Mouse (Mus musculus) lung, postnatal 10 days (tissue): ENCODE measurements at regions not wholly inside any gene's neighbourhood (a gene's known extent, or its start where the extent isn't known, plus 50 kb on each side); places are given as distances from the start of the nearest gene placed in this dataset.

ENCODE experiments used
- DNase-seq: peaks from one replicate; pipeline ENCODE4 v3.0.0; 2021

DNA sequence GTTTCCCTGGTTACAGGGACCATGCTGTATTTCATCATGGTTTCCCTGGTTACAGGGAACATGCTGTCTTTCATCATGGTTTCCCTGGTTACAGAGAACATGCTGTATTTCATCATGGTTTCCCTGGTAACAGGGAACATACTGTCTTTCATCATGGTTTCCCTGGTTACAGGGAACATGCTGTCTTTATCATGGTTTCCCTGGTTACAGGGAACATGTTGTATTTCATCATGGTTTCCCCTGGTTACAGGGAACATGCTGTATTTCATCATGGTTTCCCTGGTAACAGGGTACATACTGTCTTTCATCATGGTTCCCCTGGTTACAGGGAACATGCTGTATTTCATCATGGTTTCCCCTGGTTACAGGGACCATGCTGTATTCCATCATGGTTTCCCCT is 1579.5 kb downstream of the 4930444P10Rik start:
- DNase-seq, result no peak

DNA sequence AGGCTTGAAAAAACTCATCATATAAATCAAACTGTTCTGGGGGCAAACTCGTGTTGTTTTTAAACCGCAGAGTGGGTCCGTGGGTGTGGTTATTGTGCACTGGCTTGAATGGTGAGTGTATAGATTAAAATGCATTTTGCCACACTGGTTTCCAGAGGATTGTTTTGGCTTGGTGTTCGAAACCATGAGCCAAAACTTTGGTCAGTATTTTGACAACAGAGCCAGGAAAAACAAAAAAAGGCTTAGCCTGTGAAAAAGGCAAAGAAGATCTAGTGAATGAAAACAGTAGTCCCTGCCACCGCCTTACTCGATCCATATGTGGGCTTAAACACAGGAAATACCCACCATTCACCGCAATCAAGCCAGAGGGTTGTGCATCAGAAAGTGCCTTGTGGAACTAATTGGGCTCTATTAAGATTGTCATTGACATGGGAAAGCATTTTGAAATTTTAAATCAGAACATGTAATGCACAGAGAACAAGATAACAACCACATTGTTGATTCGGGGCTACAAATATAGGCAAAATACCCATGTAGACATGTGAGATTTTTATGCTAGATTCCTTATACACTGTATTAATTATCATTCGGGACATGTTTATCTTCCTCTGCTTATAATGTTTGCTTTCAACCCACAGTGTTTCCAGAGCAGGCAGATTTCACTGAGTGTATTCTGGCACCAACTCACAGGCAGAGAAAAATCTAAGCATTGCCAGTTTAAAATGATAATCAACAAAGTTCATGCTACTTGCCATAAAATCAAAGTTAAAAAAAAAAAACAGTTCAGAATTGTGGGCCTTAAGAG is 1580.4 kb downstream of the 4930444P10Rik start:
- DNase-seq, result no peak

DNA sequence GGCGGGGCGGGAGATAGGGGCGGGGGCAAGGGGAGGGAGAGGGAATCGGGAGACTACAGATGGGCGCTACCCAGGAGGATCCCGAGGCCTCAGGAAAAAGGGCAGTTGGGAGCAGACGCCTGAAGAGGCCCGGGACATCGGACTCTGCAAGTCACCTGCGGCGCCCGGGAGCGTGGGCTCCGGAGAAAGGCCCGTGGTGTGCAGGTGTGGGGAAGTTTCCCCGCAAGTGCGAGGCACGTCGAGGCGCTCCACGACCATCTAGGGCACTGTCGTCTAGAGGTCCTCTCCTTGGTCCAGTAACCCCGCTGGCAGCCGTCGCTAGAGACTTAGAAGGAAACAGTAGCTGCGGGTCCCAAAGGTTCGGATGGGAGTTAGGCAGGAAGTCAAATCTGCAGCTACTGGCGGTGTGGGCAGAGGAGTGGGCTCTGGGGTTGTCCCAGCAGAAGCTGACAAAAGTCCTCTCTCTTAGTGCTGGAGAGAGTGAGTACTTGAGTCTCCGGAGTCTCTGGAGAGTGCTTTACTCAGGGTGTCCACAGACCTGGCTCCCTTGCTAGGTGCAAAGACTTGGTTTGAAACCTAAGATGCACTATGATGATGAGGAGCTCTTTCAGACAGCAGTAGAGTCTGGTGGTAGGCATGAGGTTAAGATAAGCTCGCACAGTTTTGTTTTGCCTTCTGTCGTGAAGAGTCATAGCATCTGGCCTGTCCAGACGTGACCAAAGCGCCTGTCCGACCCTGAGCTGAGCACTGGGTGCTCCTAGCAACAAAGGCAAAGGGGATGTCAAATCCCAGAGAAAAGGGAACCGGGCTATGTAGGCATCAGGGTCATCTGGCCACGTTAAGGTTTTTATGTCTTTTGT is 1586.1 kb downstream of the 4930444P10Rik start:
- no peak for DNase-seq

DNA sequence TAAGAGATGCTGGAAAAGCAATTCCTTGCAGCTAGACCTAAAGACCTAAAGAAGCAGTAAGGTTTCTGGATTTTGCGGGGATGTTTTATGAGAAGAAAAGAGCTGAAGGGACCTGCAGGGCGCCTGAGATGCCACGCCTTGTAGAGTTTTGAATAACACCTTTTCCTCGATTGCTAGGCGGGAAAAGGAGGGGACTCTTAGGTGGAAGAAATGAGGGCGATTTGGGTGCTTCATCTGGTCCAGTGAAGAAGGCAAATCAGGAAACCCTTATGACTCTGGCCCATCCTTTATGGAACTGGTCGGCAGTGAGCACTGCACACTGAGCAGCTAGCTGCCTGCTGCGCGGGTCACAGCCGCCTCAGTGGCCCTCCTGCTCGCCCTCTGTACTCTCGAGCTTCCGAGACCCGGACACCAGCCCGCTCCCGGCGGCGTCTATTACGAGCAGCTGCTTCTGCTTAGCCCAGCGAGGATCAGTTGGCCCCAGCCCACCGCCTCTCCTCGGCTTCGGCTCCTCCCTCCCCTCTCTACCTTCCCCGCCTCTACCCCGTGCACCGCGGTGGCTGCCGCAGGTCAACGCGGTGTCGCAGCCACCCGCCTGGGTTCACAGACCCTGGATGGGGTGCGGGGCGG is 1586.8 kb downstream of the 4930444P10Rik start:
- DNase-seq, result peak; percentile 5

DNA sequence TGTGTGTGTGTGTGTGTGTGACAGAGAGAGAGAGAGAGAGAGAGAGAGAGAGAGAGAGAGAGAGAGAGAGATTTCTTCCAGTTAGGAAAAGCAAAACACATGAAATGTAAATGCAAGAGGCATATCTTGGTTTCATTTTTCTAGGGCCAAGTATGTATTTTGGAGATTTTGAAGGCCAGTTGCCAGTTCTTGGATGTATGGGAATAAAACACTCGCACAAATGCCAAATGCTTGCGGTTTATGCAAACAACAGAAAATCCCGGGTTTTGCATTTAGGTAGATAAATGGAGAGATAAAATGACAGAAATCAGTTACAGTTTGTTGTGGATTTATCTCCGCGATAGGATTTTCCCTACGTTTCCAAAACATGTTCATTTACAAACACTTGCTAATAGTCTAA is 1587.4 kb downstream of the 4930444P10Rik start:
- no peak for DNase-seq

DNA sequence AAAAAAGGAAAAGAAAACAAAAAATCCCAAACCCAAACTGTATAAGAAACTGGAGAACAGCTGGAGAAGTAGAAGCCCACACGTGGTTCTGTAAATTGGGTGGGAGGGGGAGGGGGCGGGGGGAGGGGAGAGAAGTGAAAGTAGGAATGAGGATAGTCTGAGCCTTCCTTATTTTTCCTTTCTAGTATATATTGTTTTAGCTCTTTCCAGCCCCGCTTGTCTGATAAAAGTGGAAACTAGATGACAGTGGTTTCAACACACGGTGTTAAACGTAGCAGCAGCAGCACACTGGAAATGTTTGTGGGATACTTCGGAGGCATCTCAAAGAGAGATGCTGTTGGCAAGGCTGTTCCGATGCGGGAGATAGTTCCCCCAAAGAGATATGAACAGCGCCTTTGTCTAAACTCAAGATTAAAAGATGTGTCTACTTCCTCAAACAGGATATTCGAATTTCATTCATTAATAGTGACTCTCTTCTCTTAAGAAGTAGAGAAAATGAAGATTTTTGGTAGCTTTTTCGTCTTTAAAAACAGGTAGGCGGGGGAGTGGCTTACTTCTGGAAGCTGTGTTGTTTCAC is 1588.3 kb downstream of the 4930444P10Rik start:
- DNase-seq, result no peak

DNA sequence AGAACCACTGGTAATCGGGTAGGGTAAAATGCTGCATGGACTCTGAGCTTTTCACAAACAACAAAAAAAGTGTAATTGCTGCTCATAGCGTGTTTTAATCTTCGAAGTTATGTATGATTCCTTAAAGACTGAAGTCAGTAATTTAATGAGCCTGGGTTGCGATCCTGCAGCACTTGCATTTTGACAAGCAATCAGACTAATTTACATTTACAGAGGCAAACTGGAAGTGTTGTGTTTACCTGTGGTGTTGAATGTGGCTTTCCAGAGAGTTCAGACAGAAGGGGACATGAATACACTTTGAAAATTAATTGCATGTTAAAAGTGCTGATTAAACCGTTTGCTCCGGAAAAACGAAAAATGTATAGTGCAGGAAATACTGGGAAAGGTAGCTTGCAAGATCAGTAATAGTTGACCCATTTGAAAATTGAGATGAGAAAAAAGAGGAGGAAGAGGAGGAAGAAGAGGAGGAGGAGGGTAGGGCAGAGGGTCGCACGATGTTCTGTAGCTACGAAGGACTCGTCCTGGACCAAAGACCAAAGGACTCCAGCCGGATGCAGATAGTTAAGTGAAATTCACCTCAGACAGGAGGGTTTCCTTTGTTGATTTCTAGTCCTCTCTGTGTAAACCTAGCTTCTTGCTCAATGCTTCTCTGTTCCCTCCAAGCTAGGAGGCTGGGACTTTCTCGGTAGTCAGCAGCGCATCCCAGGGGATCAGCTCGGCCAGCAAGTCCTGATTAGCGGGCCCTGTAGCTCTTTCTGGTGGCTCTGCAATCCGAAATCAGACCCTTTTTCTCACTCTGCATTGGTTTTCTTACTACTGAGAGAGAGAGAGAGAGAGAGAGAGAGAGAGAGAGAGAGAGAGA is 1589.0 kb downstream of the 4930444P10Rik start:
- DNase-seq, result no peak

DNA sequence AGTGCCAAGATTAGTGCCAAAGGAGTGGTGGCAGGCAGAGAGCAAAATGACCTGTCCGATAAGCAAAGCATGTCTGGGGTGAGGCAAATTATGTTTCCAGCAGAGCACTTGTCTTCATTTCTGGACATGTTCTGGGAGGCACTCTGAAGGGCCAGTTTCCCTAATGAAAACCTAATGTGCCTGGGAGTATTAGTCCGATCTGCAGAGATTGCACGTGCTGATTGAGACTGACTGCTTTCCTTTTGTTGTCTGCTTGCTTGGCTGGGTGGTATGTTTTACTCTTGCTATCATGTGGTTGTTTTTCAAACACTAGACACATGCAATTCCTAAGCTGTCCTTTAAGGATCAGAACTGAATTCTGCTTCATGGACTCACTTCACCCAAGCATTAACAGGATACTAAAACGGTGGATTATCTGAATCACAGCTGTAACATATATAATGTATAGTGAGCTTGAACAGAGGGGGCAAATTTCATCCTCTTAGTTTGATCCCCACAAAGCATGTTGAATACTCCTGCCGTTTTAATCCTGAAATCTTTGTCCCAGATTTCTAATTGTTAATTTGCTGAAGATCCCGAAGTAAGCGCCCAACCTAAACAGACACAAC is 1589.8 kb downstream of the 4930444P10Rik start:
- DNase-seq, result no peak

DNA sequence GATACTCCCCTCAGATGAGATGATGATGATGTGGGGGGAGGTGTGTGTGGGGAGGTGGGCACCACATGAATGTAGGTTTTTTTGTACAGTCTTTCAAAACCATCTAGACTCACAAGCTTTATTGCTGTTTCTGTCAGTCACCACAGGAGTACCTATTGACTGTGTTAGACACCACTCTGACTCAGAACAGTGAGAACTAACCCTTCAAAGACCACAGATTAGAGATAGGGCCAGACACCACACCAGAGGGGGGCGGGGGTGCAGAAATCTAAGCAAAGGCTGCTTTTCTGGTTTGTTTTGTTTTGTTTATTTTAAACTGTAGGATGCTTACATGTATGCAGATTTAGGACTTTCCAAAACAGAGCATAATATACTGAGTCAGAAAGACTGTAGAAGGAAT is 1594.0 kb downstream of the 4930444P10Rik start:
- DNase-seq, result no peak

DNA sequence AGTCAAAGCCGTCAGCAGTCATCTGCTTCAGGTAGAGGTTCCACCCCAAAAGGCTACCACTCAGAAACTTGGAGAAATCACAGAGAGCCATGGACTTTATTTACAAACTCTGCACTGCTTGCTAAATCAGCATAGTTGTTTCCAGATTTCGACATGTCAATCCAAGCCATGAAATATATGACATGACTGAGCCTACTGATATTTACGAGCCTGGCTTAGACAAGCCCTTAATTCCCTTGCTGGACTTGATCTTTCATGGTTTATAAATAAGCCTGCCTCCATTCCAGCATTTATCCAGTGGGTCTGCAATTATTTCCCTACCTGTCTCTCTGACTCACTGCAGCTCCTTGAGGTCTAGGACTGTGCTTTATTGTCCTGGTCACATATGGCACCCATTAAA is 1603.1 kb downstream of the 4930444P10Rik start:
- no peak for DNase-seq

DNA sequence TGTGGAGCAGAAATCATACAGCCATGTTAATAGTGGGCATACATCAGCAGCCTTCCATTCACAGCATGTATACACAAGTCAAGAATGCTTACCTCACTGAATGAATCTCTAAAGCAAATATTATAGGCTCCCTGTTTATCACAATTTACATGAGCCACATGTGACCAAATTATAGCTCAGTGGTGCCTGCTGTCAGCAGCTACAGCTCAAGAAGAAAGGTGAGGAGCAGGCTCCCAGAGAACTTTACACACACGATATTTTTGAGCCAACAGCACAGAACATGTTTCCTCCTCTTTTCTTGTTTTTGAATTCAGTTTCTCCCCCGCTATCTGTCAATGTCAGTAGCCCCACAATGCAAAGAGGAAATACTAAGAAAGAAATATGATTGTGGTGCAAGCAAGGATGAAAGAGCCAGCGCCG is 1605.4 kb downstream of the 4930444P10Rik start:
- DNase-seq, result no peak

DNA sequence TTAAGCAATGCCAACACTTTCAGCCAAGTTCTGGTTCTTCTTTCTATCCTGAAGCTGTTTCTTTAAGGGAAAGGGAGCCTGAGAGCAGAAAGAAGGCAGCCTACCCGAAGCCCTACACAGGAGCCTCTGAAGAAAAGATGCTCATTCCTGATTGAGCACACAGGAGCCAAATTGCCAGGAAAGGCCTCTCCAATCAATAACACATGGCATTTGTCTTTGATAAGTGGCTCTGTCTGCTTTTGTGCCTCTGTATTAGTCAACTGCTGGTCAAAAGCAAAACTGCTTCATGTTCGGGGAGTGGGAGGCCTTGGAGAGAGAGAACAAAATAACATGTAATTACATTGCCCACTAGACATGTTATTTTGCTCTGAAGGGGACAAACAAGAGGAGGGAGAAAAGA is 1607.4 kb downstream of the 4930444P10Rik start:
- no peak for DNase-seq

DNA sequence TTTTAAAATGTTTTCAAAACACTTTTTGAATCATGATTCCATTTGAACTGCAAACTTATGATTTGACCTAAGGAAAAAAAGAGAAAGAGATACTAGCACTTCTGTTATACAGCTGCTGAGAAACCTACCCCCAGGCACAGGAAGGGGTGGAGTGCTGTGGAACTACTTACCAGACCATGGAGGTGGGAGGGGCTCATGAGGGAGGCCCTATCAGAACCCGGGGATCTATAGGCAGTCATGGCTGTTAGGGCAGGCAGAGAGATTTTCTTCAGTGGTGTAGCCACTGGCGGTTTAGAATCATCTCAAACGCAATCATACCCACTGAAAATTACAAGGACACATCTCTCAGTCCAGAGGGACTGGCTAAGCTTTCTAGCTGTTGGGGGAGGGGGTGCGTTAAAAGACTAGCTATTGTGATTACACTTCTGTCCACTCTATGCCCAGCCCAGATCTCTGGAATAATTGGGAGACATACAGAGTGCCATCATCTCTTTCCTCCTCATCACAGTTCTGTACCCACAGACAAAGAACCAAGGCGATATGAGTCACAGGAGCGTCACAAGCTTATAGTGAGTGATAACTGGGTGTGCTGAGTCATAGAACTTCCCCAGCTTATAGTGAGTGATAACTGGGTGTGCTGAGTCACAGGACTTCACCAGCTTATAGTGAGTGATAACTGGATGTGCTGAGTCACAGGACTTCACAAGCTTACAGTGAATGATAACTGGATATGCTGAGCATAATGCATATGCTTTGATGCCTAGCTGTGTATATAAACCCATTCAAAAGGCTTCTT is 1608.8 kb downstream of the 4930444P10Rik start:
- no peak for DNase-seq

DNA sequence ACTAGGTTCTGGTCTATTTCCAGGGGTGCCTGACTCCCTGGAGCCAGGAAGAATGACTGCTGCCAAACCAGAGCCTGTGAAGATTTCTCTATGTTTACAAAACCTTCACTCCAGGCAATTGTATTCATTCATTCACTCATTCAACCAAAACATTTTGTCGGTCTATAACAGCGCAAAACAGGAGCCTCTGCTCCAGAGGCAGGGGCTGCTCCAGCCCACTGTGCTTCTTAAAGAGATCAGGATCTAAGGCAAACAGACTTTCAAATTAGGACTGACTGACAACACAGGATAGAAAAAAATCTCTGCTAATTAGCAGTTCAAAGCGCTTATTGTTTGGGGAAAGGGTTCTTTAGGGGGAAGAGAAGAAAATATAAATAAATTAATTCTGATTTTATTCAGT is 1620.8 kb downstream of the 4930444P10Rik start:
- DNase-seq, result no peak

DNA sequence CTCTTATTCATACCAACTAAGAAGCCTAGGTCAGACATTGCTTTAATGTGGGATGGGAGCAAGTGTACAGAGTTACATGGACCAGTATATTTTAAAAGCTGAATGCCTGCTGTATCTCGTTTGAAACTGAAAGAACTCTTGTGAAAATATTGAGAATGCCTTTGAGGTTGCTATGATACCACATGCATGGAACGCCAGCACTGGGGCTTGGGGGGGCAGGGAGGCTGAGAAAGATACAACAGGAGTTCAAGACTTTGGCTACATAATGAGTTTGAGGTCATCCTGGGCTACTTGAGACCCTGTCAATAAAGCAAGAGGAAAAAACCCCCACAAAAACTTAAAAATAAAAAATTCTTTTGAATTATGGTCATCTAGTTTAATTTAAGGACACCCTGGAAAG is 1621.6 kb downstream of the 4930444P10Rik start:
- no peak for DNase-seq

DNA sequence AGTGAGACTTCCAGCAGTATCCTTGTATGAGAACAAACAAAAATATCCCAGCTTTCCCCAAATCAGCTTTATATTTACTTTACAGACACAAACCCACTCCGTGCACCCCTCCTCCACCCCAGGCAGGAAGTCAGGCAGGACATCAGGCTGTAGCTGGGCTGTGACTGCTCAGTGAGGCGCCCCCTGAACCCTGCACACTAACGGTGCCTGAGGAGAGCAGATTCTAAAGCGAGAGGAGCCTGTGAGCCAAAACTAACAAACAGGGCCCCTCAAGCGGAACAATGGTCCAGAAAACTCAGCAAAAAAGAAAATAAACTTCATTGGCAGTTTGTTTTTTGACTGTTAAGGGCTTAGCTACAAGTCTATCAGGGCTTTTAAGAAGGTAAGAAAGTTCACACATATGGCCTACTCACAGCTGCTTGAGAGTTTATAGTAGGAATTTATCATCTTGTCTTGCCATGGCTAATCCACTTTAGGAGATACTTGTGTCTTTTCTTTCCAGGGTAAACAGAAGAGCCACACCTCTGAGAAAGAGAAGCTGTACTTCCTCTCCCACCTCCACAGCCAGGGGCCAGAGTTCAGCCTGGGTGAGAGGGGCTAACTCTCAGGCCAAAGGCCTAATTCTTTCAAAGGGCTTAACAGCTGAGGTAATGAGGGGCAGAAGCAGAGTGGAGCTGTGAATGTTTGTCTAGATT is 1628.2 kb downstream of the 4930444P10Rik start:
- DNase-seq, result peak; percentile 20

DNA sequence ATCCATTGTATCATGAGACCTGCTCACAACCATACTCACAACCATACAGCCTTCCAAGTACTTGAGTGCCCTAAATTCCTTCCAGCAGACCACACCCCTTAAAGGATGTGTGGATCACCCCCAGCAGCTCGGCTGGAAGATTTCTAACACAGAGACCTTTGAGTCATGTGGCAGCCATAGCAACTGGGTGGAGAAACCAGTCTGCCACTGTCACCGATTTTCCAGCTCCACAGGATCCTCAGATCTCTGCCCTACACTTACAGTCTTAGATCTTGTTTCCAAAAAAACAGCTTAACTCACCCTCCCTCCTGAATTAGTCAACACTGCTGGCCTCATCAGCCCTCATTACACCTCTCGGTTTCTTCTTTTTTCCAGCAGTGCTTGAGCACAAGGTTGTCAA is 1630.6 kb downstream of the 4930444P10Rik start:
- DNase-seq, result no peak

DNA sequence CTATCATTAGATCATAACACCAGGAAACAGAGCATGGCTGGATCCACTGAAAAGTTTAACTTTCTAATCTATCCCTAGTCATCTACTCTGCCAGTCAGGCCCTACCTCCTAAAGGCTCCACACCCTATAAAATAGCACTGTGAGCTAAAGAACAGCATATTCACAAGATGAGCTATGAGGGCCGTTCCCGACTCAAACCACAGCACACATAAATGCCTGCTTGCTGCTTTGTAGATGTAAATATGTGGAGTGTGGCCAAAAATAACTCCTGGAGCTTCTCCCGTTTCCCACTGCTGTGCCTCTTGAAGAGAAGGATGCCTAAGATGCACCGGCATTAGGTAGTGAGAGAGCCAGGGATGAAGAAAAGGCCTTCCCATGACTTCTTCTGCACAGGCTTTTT is 1632.3 kb downstream of the 4930444P10Rik start:
- DNase-seq, result no peak

DNA sequence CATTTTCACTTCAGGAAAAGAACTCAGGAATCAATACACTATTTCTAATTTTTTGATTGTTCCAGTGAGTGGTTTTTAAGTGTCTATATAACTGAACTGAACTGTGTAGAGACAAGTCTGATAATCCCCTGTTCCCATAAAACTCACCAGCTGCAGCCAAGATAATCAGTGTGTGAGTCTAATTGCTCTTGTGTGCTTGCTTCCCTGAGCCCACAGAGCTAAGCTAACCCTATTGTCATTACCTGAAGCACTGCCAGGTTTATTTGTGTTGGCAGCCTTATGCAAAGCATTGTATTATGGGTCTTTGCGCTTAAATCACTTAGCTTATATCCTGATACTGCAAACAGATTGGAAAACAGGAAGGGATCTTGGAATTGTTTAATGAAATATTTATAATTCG is 1663.8 kb downstream of the 4930444P10Rik start:
- DNase-seq, result no peak

DNA sequence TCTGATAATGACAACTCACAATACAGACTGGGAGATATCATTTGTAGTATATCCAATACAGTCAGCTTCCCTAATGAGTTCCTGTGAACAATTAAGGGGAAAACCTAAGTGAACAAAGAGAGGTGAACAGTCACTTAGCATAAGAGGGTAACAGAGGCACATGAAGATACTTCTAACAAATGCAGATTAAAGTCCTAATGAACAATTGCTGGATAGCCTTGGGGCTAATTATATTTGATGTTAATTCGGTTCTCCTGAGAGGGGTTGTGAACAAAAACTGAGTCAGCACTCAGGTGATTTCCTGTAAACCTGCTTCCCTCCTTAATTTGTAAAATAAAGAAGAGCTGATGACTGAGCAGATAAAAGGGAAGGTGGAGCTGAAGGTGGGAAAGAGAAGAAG is 1672.1 kb downstream of the 4930444P10Rik start:
- no peak for DNase-seq
